In genomic region chr4:47352803-47353388, GRCm38 (mm10) we compare ENCODE assay signal across 8 mouse cellular contexts. TPM values are rescaled to one million over a fixed set of nuclear protein-coding genes. Genes with fewer than 3 reads are reported as not detected.
DNase-seq lines count a peak whose midpoint lies in the region; ATAC-seq lines count a peak whose summit lies in the region.

Gene Tgfbr1, plus strand, starts transcription at chr4:47353222.

- peak within 1 kb of the TSS; percentile 98 for H3K4me2 ChIP-seq in lung, embryonic 16.5 days (ENCODE audit: low read depth, low read length)

- no peaks in the 10 kb centered on the region for H3K9me3 ChIP-seq in lung, embryonic 16.5 days (ENCODE audit: control insufficient read depth, low read length)

- no peaks in the 10 kb centered on the region for H3K36me3 ChIP-seq in lung, embryonic 16.5 days (ENCODE audit: control insufficient read depth, insufficient read depth, low read length)

- H3K4me1 ChIP-seq in lung, embryonic 16.5 days (replicated peaks; ENCODE audit: control insufficient read depth, insufficient read depth, low read length) = peaks cover 12% of the 10 kb centered on the region

- peak; percentile 83 to 91 for ATAC-seq in hematopoietic stem cell, adult 5-6 weeks (replicated peaks in 1 of 2; ENCODE audit: insufficient read depth in 1 of 2, low FRiP score in 2 of 2, low TSS enrichment in 1 of 2, low read depth in 1 of 2, poor library complexity in 2 of 2, severe bottlenecking in 2 of 2)
- ATAC-seq in lung, embryonic 16.5 days (ENCODE audit: low read depth) = peak; percentile 99

- peak within 1 kb of the TSS; percentile 94 for H3K27ac ChIP-seq in lung, embryonic 16.5 days (ENCODE audit: low read length)

- H3K27me3 ChIP-seq in lung, embryonic 16.5 days (ENCODE audit: control insufficient read depth, insufficient read depth, low read depth, low read length) = no peaks in the 10 kb centered on the region

- H3K9ac ChIP-seq in lung, embryonic 16.5 days (ENCODE audit: low read length) = peak within 1 kb of the TSS; percentile 85

- H3K4me3 ChIP-seq in lung, embryonic 16.5 days (ENCODE audit: low read length) = peak within 1 kb of the TSS; percentile 79

- peak; percentile 74 for DNase-seq in MEL-GATA-1-ER (ENCODE audit: extremely low read depth, low read depth)
- peak; percentile 76 for DNase-seq in cerebellum, adult 8-10 months
- DNase-seq in forelimb bud, embryonic 11.5 days (ENCODE audit: low read depth, low spot score) = peak; percentile 97
- peak; percentile 90 for DNase-seq in layer of hippocampus, adult 9-10 months (ENCODE audit: low spot score)
- peak; percentile 93 for DNase-seq in ovary, postnatal 10 days (ENCODE audit: low spot score)
- DNase-seq in thymus, postnatal 10 days (ENCODE audit: low spot score in 2 of 2) = peak; percentile 99

- WGBS in lung, embryonic 16.5 days = under 1% methylated on average over 41 of the region's 65 CpGs

RNA-seq across cellular contexts. Expression of gene Tgfbr1, which starts in this region (rescaled TPM):
- 34.1 and 38.3 TPM in 2 replicates for total RNA-seq in hematopoietic stem cell, adult 5-6 weeks (2017)
- polyA plus RNA-seq in lung, embryonic 16.5 days (2015; fragmentation: Nextera tagmentation; extraction: Ambion mirVana) = 25.9 and 27.7 TPM in 2 replicates

Comparison
In these comparisons a context has a peak if more than half of its experiments do, and no peak if none do; other contexts are left out.
1. Peak in every context shown above with its lines: DNase-seq, ATAC-seq, H3K4me3 ChIP-seq and H3K27ac ChIP-seq.